Mouse (Mus musculus) c-Kit-positive CD71-positive TER-119-negative erythroid progenitor cells, embryonic 14.5 days (primary cell): ENCODE measurements around the gene Acads.
"Not testable (repeated sequence)": the region's sequence is repeated elsewhere in the genome, so short reads cannot be mapped to it uniquely, and the experiment has no call there.

Experiments used
- DNase-seq: peaks from one replicate; pipeline ENCODE4 v3.0.0-alpha.2; 2013; ENCODE audit warnings: low read depth

The Acads gene

GRCm38 (mm10) chr5:115149675-115150459, 30.7 kb upstream of the Acads start:
- no peak for DNase-seq

GRCm38 (mm10) chr5:115148872-115149271, 29.7 kb upstream of the Acads start:
- DNase-seq: not testable (repeated sequence)

DNA sequence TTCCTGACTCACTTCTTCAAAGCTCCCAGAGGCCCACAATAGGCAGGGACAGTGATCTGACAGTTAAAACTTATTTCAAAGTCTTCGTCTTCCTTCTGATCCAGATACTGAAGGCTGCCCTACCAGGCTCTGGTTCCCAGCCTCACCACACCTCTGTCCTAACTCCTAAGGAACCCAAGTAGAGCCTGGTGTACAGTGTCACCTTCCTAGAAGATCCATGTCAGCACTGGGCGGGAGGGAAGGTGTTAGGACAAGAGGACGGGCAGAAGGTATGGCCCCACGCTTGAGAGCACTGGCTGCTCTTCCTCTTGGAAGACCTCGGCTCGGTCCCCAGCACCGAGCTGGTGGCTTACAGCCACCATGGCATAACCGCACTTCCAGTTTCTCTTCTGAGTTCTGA, 29.2 kb upstream of the Acads start:
- no peak for DNase-seq

DNA sequence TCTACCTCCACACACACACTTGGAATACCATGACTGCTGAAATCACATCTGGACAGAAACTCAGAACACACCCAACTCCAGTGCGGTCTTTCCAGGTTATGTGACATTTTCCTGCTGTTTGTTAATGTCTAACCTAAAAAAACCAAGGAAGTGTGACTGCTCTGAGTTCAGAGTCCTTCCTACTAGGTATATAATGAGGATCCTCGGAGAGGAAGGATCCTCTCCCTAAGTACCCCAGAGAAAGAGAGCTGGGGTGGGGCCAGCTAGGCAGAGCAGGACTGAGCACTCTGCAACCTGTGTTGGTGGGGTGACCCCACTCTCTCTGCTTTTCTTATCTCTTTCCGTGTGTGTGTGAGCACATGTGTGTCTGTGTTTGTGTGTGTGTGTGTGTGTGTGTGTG, 28.2 kb upstream of the Acads start:
- no peak for DNase-seq

DNA sequence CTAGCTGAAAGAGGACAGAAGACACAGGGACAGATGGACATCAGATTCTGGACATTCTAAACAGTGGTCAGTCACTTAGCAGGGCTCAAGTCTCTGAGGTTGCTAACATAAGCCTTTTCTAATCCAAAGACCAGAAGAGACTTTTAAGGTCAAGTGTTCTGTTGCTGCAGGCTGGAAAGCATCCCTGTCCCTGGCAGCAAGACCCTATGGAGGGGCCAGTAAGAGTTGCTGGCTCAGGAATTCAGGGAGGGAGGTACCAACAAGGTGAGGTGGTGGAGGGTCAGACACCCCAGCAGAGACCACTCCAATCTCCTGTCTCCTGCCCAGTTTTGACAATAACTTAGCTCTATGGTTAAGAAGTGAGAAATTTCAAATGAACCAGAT, 27.6 kb upstream of the Acads start:
- no peak for DNase-seq

DNA sequence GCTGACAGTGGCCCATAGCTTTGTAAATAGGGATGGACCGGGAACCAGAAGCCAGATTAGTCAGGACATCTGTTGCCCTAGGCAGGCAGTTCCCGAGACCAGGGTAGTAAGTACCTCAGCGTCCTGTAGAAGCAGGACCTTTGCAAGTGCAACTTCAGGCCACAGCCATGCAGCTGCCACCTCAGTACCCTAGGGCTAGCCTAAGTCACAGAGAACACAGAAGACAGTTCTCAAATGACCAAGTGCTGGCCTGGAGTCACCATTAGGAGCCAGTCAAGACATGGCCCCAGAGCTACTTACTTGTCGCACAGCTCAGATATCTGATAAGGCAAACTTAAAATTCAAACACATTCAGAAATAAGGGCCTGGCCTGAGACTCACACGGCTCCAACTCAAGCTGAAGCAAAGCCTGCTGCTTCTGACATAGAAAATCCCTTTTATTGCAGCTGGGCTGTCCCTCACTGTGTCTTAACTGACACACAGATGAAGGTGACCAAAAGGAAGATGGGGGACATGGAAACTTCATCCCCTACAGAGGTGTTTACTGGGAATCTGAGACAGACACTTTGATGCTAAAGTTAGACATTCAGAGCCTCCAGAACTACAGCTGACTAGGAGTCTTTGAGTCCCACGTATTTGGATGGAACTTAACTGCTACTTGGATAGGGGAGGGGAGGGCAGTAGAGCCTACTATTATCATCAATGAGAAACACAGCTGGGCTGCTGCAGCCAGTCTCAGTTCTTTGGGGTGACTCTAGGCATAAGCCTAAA, 27.0 kb upstream of the Acads start:
- no peak for DNase-seq

DNA sequence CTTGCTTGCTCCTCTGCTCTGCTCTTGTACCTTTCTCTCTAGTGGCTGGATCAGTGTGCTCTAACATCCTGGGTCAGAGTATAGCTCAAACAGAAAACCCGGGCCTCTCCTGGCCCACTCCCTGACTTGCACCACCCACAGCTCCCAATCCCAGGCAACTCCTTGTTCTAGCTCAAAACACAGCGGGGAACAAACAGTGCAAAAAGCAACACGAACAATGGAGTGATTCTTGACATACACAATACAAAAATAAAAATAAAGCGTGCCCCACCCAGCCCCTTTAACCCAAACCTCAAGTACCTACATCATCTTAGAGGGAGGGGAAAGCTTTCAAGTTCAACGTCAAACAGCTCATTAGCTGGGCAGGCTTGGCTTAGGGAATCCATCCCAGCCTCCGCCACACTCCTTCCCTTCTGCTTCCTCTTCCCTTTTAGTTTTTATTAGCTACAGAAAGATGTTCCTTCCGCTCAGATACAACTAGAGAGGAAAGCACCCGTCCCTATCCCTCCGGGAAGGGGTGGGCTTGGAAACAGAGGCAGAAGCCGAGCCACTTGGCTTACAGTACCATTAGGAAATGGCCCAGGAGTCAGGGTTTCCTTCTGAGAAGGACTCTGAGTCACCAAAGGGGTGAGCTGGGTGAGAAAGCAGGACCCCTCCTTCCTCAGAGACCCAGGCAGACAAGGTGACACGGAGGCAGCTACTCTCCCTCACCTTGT, 26.3 kb upstream of the Acads start:
- DNase-seq: no peak

GRCm38 (mm10) chr5:115144471-115144870, 25.3 kb upstream of the Acads start:
- DNase-seq: no peak

- no peak for DNase-seq
These were observed 24.4 kb upstream of the Acads start for GRCm38 (mm10) chr5:115143552-115143951.

GRCm38 (mm10) chr5:115142166-115142697, 23.1 kb upstream of the Acads start:
- DNase-seq: no peak

DNA sequence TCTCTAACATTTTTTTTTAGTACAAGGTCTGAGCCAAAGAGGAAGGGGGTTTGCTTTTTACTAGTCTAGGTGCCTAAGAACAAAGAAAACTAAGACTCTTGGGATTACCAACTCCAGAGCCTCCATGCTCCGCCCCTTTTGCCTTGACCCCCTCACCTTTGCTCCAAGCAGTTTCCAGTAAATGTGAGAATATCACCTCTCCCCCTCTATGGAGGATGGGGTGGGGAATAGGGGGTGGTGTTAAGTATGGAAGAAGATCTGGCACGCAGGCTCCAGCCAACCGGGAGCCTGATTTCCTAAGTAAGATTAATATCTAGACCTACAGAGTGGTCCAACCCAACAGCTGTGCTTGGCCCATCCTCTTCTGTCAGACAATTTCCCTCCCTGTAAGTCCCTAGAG, 21.6 kb upstream of the Acads start:
- DNase-seq: no peak

DNA sequence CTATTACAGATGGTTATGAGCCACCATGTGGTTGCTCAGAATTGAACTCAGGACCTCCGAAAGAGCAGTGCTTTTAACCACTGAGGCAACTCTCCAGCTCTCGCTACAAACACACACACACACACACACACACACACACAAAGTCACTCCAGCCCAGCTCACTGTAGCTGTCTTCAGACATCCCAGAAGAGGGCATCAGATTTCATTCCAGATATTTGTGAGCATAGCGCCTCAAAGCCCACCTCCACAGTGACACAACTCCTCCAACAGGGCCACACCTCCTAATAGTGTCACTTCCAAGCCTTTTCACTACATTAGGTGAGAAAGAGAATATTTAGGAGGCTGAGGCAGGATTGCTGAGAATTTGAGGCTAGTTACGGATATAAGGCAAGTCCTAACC, 20.0 kb upstream of the Acads start:
- no peak for DNase-seq

- peak; percentile 78 for DNase-seq
These were observed 15.4 kb upstream of the Acads start, which contains the start of gene Unc119b for GRCm38 (mm10) chr5:115134234-115135165. TSS of gene Unc119b (minus strand) at chr5:115134975.

DNA sequence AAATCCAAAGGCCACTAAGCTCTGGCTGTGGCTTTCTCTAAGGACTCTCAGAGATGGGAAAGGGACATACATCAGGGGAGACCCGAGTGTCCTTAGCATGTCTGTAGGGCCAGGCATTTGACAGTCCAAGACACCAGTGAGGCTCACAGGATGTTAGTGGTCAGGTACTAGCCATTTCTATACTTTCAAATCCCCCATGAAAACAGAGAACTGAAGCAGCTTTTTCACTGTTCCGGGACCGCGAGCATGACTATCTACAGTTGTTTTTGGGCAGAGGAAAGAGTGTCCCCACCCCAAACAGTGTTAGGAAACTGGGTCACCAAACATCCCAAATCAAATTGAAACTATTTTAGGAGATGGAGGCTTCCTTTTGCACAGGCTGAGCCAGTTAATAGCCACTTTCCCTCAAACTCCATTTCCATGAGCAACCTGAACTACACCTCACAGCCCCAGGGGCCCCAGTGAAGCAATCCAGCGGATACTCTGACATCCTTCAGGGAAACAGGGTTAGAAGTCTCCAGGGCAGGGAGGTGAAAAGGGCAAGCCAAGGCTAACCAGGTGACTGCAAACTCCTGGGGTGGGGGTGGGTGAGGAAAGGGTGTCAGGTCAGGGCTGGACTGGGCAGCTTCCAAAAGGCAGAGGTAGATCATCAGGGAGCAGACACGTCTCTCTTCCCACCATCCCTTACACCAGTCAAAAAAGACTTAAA, 14.4 kb upstream of the Acads start:
- no peak for DNase-seq

- no peak for DNase-seq
These were observed 13.3 kb upstream of the Acads start for GRCm38 (mm10) chr5:115132465-115132864.

GRCm38 (mm10) chr5:115129328-115129727, 10.2 kb upstream of the Acads start:
- DNase-seq: no peak

- no peak for DNase-seq
These were observed 8.5 kb upstream of the Acads start for GRCm38 (mm10) chr5:115127421-115128179.

GRCm38 (mm10) chr5:115126578-115127312, 7.6 kb upstream of the Acads start:
- no peak for DNase-seq

DNA sequence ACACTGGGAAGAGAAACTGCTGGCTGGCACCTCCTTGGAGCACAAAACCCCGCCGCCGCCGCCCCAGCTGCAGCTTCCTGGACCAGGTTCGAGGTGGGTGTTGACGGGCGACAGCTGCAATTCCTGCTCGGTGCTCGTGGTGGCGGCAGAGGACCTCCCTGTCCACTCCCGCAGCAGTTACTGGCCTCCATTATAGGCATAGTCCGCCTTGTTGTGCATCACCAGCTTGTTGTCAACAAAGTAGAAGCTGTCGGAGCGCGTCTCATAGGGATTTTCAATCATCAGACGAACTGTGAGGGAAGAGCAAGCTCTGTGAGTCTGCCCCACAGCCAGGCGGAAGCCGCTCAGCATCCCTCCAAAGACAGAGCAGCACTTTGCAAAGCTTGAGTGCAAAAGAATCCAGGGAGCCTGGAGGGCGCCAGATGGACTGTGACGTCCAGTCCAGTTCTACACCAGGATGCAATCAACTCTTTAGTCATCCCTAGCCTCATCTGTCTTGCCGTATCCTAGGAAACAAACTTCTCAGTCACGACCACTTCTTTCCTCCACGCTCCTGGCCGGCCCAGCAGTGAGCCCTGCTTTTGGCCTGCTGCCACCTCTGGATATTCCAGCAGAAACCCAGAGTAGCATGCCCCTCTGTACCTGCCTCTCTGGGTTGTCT, 6.2 kb upstream of the Acads start:
- peak; percentile 46 for DNase-seq
